Mouse (Mus musculus): ENCODE results near the gene Gm10053. TPM values are rescaled to one million over a fixed set of nuclear protein-coding genes. Genes with fewer than 3 reads are reported as not detected.
"Not testable (repeated sequence)": the region's sequence is repeated elsewhere in the genome, so short reads cannot be mapped to it uniquely, and the experiment has no call there.

The Gm10053 gene
- 270 and 273 TPM in 2 replicates for polyA plus RNA-seq (2014; fragmentation: Nextera tagmentation; extraction: Ambion mirVana)

GRCm38 (mm10) chr19:24875129-24875870, at the start of gene Gm10053:
Gm10053 (plus strand) TSS chr19:24875686.
- H3K9me3 ChIP-seq (ENCODE audit: control insufficient read depth, low read length); H3K4me1 ChIP-seq (ENCODE audit: control insufficient read depth, insufficient read depth, low read length); H3K4me3 ChIP-seq (ENCODE audit: low read depth, low read length); ATAC-seq (ENCODE audit: low FRiP score); H3K27me3 ChIP-seq (ENCODE audit: control insufficient read depth, insufficient read depth, low read length); H3K4me2 ChIP-seq; H3K27ac ChIP-seq (ENCODE audit: low read depth, low read length); DNase-seq (ENCODE audit: low spot score, missing footprints); H3K36me3 ChIP-seq (ENCODE audit: control insufficient read depth, insufficient read depth, low read length); H3K9ac ChIP-seq (ENCODE audit: low read length): not testable (repeated sequence)
- WGBS: 89% methylated on average over 23 of the region's 26 CpGs

- H3K4me1 ChIP-seq (ENCODE audit: control insufficient read depth, insufficient read depth, low read length): no peaks in the 10 kb centered on the region
- no peaks in the 10 kb centered on the region for H3K9me3 ChIP-seq (ENCODE audit: control insufficient read depth, low read length)
- H3K27ac ChIP-seq (ENCODE audit: low read depth, low read length): no peak overlapping the region
- H3K27me3 ChIP-seq (ENCODE audit: control insufficient read depth, insufficient read depth, low read length): no peaks in the 10 kb centered on the region
- WGBS: 91% methylated on average over 3 of the region's 3 CpGs
- H3K36me3 ChIP-seq (ENCODE audit: control insufficient read depth, insufficient read depth, low read length): no peaks in the 10 kb centered on the region
- DNase-seq (ENCODE audit: low spot score, missing footprints) (no peak), ATAC-seq (ENCODE audit: low FRiP score) (no peak)
- H3K4me2 ChIP-seq: no peak overlapping the region
- H3K9ac ChIP-seq (ENCODE audit: low read length): no peak overlapping the region
- no peak overlapping the region for H3K4me3 ChIP-seq (ENCODE audit: low read depth, low read length)
Observed at GRCm38 (mm10) chr19:24842080-24842479, 33.4 kb upstream of the Gm10053 start.

- DNase-seq (ENCODE audit: low spot score, missing footprints) (peak; percentile 82), ATAC-seq (ENCODE audit: low FRiP score) (no peak)
Observed at GRCm38 (mm10) chr19:24845007-24845546, 30.4 kb upstream of the Gm10053 start.

GRCm38 (mm10) chr19:24848345-24848744, 27.1 kb upstream of the Gm10053 start:
- no peak overlapping the region for H3K4me2 ChIP-seq
- DNase-seq (ENCODE audit: low spot score, missing footprints): no peak
- no peaks in the 10 kb centered on the region for H3K36me3 ChIP-seq (ENCODE audit: control insufficient read depth, insufficient read depth, low read length)
- WGBS: 51% methylated on average over 7 of the region's 7 CpGs
- no peaks in the 10 kb centered on the region for H3K27me3 ChIP-seq (ENCODE audit: control insufficient read depth, insufficient read depth, low read length)
- H3K9me3 ChIP-seq (ENCODE audit: control insufficient read depth, low read length): no peaks in the 10 kb centered on the region
- no peak overlapping the region for H3K9ac ChIP-seq (ENCODE audit: low read length)
- H3K4me3 ChIP-seq (ENCODE audit: low read depth, low read length): no peak overlapping the region
- H3K27ac ChIP-seq (ENCODE audit: low read depth, low read length): no peak overlapping the region
- no peak for ATAC-seq (ENCODE audit: low FRiP score)
- H3K4me1 ChIP-seq (ENCODE audit: control insufficient read depth, insufficient read depth, low read length): peaks cover 5% of the 10 kb centered on the region; the same call in 1 of the 2 replicates

More at GRCm38 (mm10) chr19:24845007-24845546, 30.4 kb upstream of the Gm10053 start:
- Histone ChIP-seq H3K9me3 (ENCODE audit: control insufficient read depth, low read length) (no peaks in the 10 kb centered on the region), H3K4me2 (no peak overlapping the region), H3K27ac (ENCODE audit: low read depth, low read length) (no peak overlapping the region), H3K4me3 (ENCODE audit: low read depth, low read length) (no peak overlapping the region), H3K27me3 (ENCODE audit: control insufficient read depth, insufficient read depth, low read length) (no peaks in the 10 kb centered on the region), H3K36me3 (ENCODE audit: control insufficient read depth, insufficient read depth, low read length) (no peaks in the 10 kb centered on the region), H3K4me1 (ENCODE audit: control insufficient read depth, insufficient read depth, low read length) (peaks cover 5% of the 10 kb centered on the region; the same call in 1 of the 2 replicates), H3K9ac (ENCODE audit: low read length) (no peak overlapping the region)
- WGBS: 65% methylated on average over 7 of the region's 7 CpGs

GRCm38 (mm10) chr19:24848844-24849243, 26.6 kb upstream of the Gm10053 start:
- no peak overlapping the region for H3K4me2 ChIP-seq
- no peaks in the 10 kb centered on the region for H3K9me3 ChIP-seq (ENCODE audit: control insufficient read depth, low read length)
- no peak overlapping the region for H3K9ac ChIP-seq (ENCODE audit: low read length)
- WGBS: 72% methylated on average over 2 of the region's 2 CpGs
- no peaks in the 10 kb centered on the region for H3K27me3 ChIP-seq (ENCODE audit: control insufficient read depth, insufficient read depth, low read length)
- peaks cover 5% of the 10 kb centered on the region; the same call in 1 of the 2 replicates for H3K4me1 ChIP-seq (ENCODE audit: control insufficient read depth, insufficient read depth, low read length)
- DNase-seq (ENCODE audit: low spot score, missing footprints) (no peak), ATAC-seq (ENCODE audit: low FRiP score) (no peak)
- no peak overlapping the region for H3K27ac ChIP-seq (ENCODE audit: low read depth, low read length)
- no peak overlapping the region for H3K4me3 ChIP-seq (ENCODE audit: low read depth, low read length)
- no peaks in the 10 kb centered on the region for H3K36me3 ChIP-seq (ENCODE audit: control insufficient read depth, insufficient read depth, low read length)

- Histone ChIP-seq H3K27me3 (ENCODE audit: control insufficient read depth, insufficient read depth, low read length) (no peaks in the 10 kb centered on the region), H3K9me3 (ENCODE audit: control insufficient read depth, low read length) (no peaks in the 10 kb centered on the region), H3K4me3 (ENCODE audit: low read depth, low read length) (no peak overlapping the region), H3K4me1 (ENCODE audit: control insufficient read depth, insufficient read depth, low read length) (peaks cover 5% of the 10 kb centered on the region; the same call in 1 of the 2 replicates), H3K36me3 (ENCODE audit: control insufficient read depth, insufficient read depth, low read length) (no peaks in the 10 kb centered on the region), H3K9ac (ENCODE audit: low read length) (no peak overlapping the region), H3K27ac (ENCODE audit: low read depth, low read length) (no peak overlapping the region), H3K4me2 (no peak overlapping the region)
- ATAC-seq (ENCODE audit: low FRiP score): no peak
- WGBS: 89% methylated on average over 21 of the region's 21 CpGs
- DNase-seq (ENCODE audit: low spot score, missing footprints): peak; percentile 75
Observed at GRCm38 (mm10) chr19:24851456-24852315, 23.8 kb upstream of the Gm10053 start.

GRCm38 (mm10) chr19:24861276-24861611, 14.2 kb upstream of the Gm10053 start:
- WGBS: 22% methylated on average over 13 of the region's 13 CpGs
- H3K4me3 ChIP-seq (ENCODE audit: low read depth, low read length): peak overlapping the region; percentile 39
- no peak for ATAC-seq (ENCODE audit: low FRiP score)
- H3K27ac ChIP-seq (ENCODE audit: low read depth, low read length): no peak overlapping the region
- H3K9ac ChIP-seq (ENCODE audit: low read length): peak overlapping the region; percentile 51
- H3K9me3 ChIP-seq (ENCODE audit: control insufficient read depth, low read length): no peaks in the 10 kb centered on the region
- peak overlapping the region; percentile 51 for H3K4me2 ChIP-seq
- H3K4me1 ChIP-seq (ENCODE audit: control insufficient read depth, insufficient read depth, low read length): peaks cover 3% of the 10 kb centered on the region; the same call in 1 of the 2 replicates
- H3K27me3 ChIP-seq (ENCODE audit: control insufficient read depth, insufficient read depth, low read length): peaks cover 13% of the 10 kb centered on the region
- no peak for DNase-seq (ENCODE audit: low spot score, missing footprints)
- H3K36me3 ChIP-seq (ENCODE audit: control insufficient read depth, insufficient read depth, low read length): no peaks in the 10 kb centered on the region

GRCm38 (mm10) chr19:24861612-24862451, 13.7 kb upstream of the Gm10053 start, which contains the start of gene Pgm5:
Pgm5 (minus strand) TSS chr19:24861855.
- Histone ChIP-seq H3K4me3 (ENCODE audit: low read depth, low read length) (peak within 1 kb of the TSS; percentile 39), H3K27me3 (ENCODE audit: control insufficient read depth, insufficient read depth, low read length) (peaks cover 13% of the 10 kb centered on the region), H3K36me3 (ENCODE audit: control insufficient read depth, insufficient read depth, low read length) (no peaks in the 10 kb centered on the region), H3K27ac (ENCODE audit: low read depth, low read length) (no peak within 1 kb of the TSS), H3K4me2 (peak within 1 kb of the TSS; percentile 51), H3K9me3 (ENCODE audit: control insufficient read depth, low read length) (no peaks in the 10 kb centered on the region), H3K9ac (ENCODE audit: low read length) (peak within 1 kb of the TSS; percentile 51), H3K4me1 (ENCODE audit: control insufficient read depth, insufficient read depth, low read length) (peaks cover 3% of the 10 kb centered on the region; the same call in 1 of the 2 replicates)
- DNase-seq (ENCODE audit: low spot score, missing footprints) (peak; percentile 93), ATAC-seq (ENCODE audit: low FRiP score) (0 out of 2 replicates have a peak, but pooled peaks have one; percentile 50)
- 1% methylated on average over 39 of the region's 39 CpGs for WGBS
